In genomic region chr14:45806726-45807280, GRCm38 (mm10) we compare ENCODE assay signal across 22 mouse cellular contexts.
A peak's percentile ranks its signal among the peaks of the same experiment; 100 is the strongest.
DNase-seq lines count a peak whose midpoint lies in the region; ATAC-seq and TF ChIP-seq lines count a peak whose summit lies in the region.
"Had no signal": no experiment of that assay in that cellular context is flagged by ENCODE, and none has a peak within 500 bp of the region (broad histone marks: within the 10 kb centered on the region; RNA-seq: fewer than 3 reads in every experiment).

No protein-coding gene starts in this region.

- no peak overlapping the region for H3K4me3 ChIP-seq in kidney, embryonic 14.5 days (ENCODE audit: low read length)
- no peak overlapping the region for H3K4me3 ChIP-seq in midbrain, postnatal 0 days (ENCODE audit: low read depth, low read length)
- H3K4me3 ChIP-seq in midbrain, embryonic 11.5 days (ENCODE audit: low read depth, low read length): no peak overlapping the region
- H3K4me3 ChIP-seq: embryonic facial prominence, embryonic 15.5 days; heart, adult 2 months; left cerebral cortex, adult 2 months; limb, embryonic 12.5 days; liver, embryonic 12.5 days; lung, embryonic 15.5 days; midbrain, embryonic 10.5 days had no signal

- no peaks in the 10 kb centered on the region for H3K36me3 ChIP-seq in kidney, embryonic 14.5 days (ENCODE audit: control insufficient read depth, insufficient read depth, low read length)
- H3K36me3 ChIP-seq in midbrain, postnatal 0 days (ENCODE audit: insufficient read depth, low read length): no peaks in the 10 kb centered on the region
- H3K36me3 ChIP-seq in midbrain, embryonic 11.5 days (ENCODE audit: control insufficient read depth, insufficient read depth, low read length): no peaks in the 10 kb centered on the region
- H3K36me3 ChIP-seq: embryonic facial prominence, embryonic 15.5 days; limb, embryonic 12.5 days; liver, embryonic 12.5 days; lung, embryonic 15.5 days; midbrain, embryonic 10.5 days had no signal

- intact Hi-C loops in left cerebral cortex, postnatal 25 days (cut with DNase I): no loop called here

- H3K27ac ChIP-seq in kidney, embryonic 14.5 days (ENCODE audit: low read depth, low read length): no peak overlapping the region
- no peak overlapping the region for H3K27ac ChIP-seq in midbrain, postnatal 0 days (ENCODE audit: low read depth, low read length)
- no peak overlapping the region for H3K27ac ChIP-seq in midbrain, embryonic 11.5 days (ENCODE audit: low read depth, low read length)
- H3K27ac ChIP-seq: embryonic facial prominence, embryonic 15.5 days; heart, adult 2 months; left cerebral cortex, adult 2 months; limb, embryonic 12.5 days; liver, embryonic 12.5 days; lung, embryonic 15.5 days; midbrain, embryonic 10.5 days had no signal

- H3K4me1 ChIP-seq in kidney, embryonic 14.5 days (ENCODE audit: control insufficient read depth, insufficient read depth, low read length): no peaks in the 10 kb centered on the region
- H3K4me1 ChIP-seq in midbrain, postnatal 0 days (ENCODE audit: insufficient read depth, low read length): no peaks in the 10 kb centered on the region
- H3K4me1 ChIP-seq in midbrain, embryonic 11.5 days (ENCODE audit: control insufficient read depth, insufficient read depth, low read length): no peaks in the 10 kb centered on the region
- H3K4me1 ChIP-seq: embryonic facial prominence, embryonic 15.5 days; limb, embryonic 12.5 days; liver, embryonic 12.5 days; midbrain, embryonic 10.5 days had no signal

- H3K9ac ChIP-seq in kidney, embryonic 14.5 days (ENCODE audit: low read depth, low read length): no peak overlapping the region
- H3K9ac ChIP-seq in midbrain, postnatal 0 days (replicated peaks; ENCODE audit: low read length, poor library complexity, severe bottlenecking): no peak overlapping the region
- no peak overlapping the region for H3K9ac ChIP-seq in midbrain, embryonic 11.5 days (ENCODE audit: low read length)
- H3K9ac ChIP-seq: embryonic facial prominence, embryonic 15.5 days; limb, embryonic 12.5 days; liver, embryonic 12.5 days; lung, embryonic 15.5 days had no signal

- peak; percentile 17 for DNase-seq in kidney, adult 11 months
- DNase-seq in midbrain, postnatal 0 days (ENCODE audit: low spot score): peak; percentile 15
- no peak for DNase-seq in midbrain, embryonic 11.5 days (ENCODE audit: low spot score, missing footprints)
- peak; percentile 71 to 73 for DNase-seq in adrenal gland, postnatal 36 days
- DNase-seq in layer of hippocampus, adult 18-20 months (ENCODE audit: low spot score in 2 of 2): no peak
- DNase-seq in left cerebral cortex, postnatal 25 days (ENCODE audit: low spot score in 2 of 2): no peak
- DNase-seq: cerebellum, adult 11 months; cerebellum, postnatal 36 days; gastrocnemius, postnatal 10 days; heart, adult 2 months; heart, postnatal 4 days; lung, postnatal 4 days; right cerebral cortex, postnatal 4 days had no signal

- ATAC-seq in kidney, embryonic 14.5 days (ENCODE audit: low FRiP score, low TSS enrichment): no peak
- no peak for ATAC-seq in midbrain, postnatal 0 days (ENCODE audit: low FRiP score)
- ATAC-seq in midbrain, embryonic 11.5 days (ENCODE audit: low FRiP score): no peak
- ATAC-seq: hindbrain, embryonic 16.5 days; intestine, postnatal 0 days; liver, embryonic 12.5 days had no signal

- no peak overlapping the region for H3K4me2 ChIP-seq in kidney, embryonic 14.5 days (replicated peaks; ENCODE audit: low read depth, low read length)
- no peak overlapping the region for H3K4me2 ChIP-seq in midbrain, postnatal 0 days (ENCODE audit: low read depth, low read length, poor library complexity, severe bottlenecking)
- no peak overlapping the region for H3K4me2 ChIP-seq in midbrain, embryonic 11.5 days
- H3K4me2 ChIP-seq: embryonic facial prominence, embryonic 15.5 days; limb, embryonic 12.5 days; liver, embryonic 12.5 days; lung, embryonic 15.5 days had no signal

- H3K27me3 ChIP-seq in kidney, embryonic 14.5 days (ENCODE audit: control insufficient read depth, insufficient read depth, low read length): no peaks in the 10 kb centered on the region; the same call in 1 of the 2 replicates
- H3K27me3 ChIP-seq in midbrain, postnatal 0 days (ENCODE audit: insufficient read depth, low read length): no peaks in the 10 kb centered on the region
- no peaks in the 10 kb centered on the region for H3K27me3 ChIP-seq in midbrain, embryonic 11.5 days (ENCODE audit: control insufficient read depth, insufficient read depth, low read length)
- H3K27me3 ChIP-seq: embryonic facial prominence, embryonic 15.5 days; limb, embryonic 12.5 days; liver, embryonic 12.5 days; lung, embryonic 15.5 days had no signal

- no peak for TF ChIP-seq CTCF in midbrain, postnatal 0 days (IDR thresholded peaks at IDR 0.05)

- H3K9me3 ChIP-seq in kidney, embryonic 14.5 days (ENCODE audit: control insufficient read depth, low read length): no peaks in the 10 kb centered on the region
- no peaks in the 10 kb centered on the region for H3K9me3 ChIP-seq in midbrain, postnatal 0 days (ENCODE audit: low read length)
- H3K9me3 ChIP-seq in midbrain, embryonic 11.5 days (ENCODE audit: control insufficient read depth, low read length): no peaks in the 10 kb centered on the region
- H3K9me3 ChIP-seq: embryonic facial prominence, embryonic 15.5 days; limb, embryonic 12.5 days; liver, embryonic 12.5 days; lung, embryonic 15.5 days; midbrain, embryonic 10.5 days had no signal

- 79% methylated on average over 7 of the region's 7 CpGs for WGBS in kidney, embryonic 14.5 days
- 80% methylated on average over 7 of the region's 7 CpGs for WGBS in midbrain, postnatal 0 days
- 91% methylated on average over 7 of the region's 7 CpGs for WGBS in midbrain, embryonic 11.5 days

Comparison
In these comparisons a context has a peak if more than half of its experiments do, and no peak if none do; other contexts are left out.
1. DNase-seq: peak in kidney, adult 11 months (single experiment), midbrain, postnatal 0 days (single experiment) and adrenal gland, postnatal 36 days (2 of 2); none in midbrain, embryonic 11.5 days (single experiment), layer of hippocampus, adult 18-20 months (0 of 2) and left cerebral cortex, postnatal 25 days (0 of 2).